Mouse (Mus musculus) urinary bladder, adult 18-20 months (tissue): ENCODE data around the gene Sgsm2.

Experiments
- DNase-seq, 2 experiments: peaks; one replicate each; pipeline ENCODE4 v3.0.0; 2022; ENCODE audit warnings: low spot score in 2 of 2, mixed read lengths in 2 of 2

Gene Sgsm2

GRCm38 (mm10) chr11:74881979-74882378 lies 14.9 kb downstream of the Sgsm2 start:
- no peak for DNase-seq

GRCm38 (mm10) chr11:74880999-74881398 lies 15.9 kb downstream of the Sgsm2 start:
- DNase-seq, result no peak

GRCm38 (mm10) chr11:74876801-74877200 lies 20.1 kb downstream of the Sgsm2 start:
- no peak for DNase-seq

- DNase-seq, result peak in 1 of 2 experiments; percentile 35
These were observed 22.2 kb downstream of the Sgsm2 start for GRCm38 (mm10) chr11:74874630-74875029.

- peak; percentile 55 to 75 for DNase-seq
These were observed 25.8 kb downstream of the Sgsm2 start for GRCm38 (mm10) chr11:74870991-74871622.

- no peak for DNase-seq
These were observed 26.3 kb downstream of the Sgsm2 start for GRCm38 (mm10) chr11:74870544-74870943.

GRCm38 (mm10) chr11:74869603-74870002 lies 27.3 kb downstream of the Sgsm2 start:
- no peak for DNase-seq

- DNase-seq, result no peak
These were observed 28.7 kb downstream of the Sgsm2 start for GRCm38 (mm10) chr11:74868046-74868760.

- no peak for DNase-seq
These were observed 29.7 kb downstream of the Sgsm2 start for GRCm38 (mm10) chr11:74867181-74867580.

GRCm38 (mm10) chr11:74866640-74867039 lies 30.2 kb downstream of the Sgsm2 start:
- peak in 1 of 2 experiments; percentile 83 for DNase-seq

- DNase-seq, result no peak
These were observed 31.6 kb downstream of the Sgsm2 start for GRCm38 (mm10) chr11:74865252-74865651.

- DNase-seq, result no peak
These were observed 32.4 kb downstream of the Sgsm2 start for GRCm38 (mm10) chr11:74864421-74864820.

- DNase-seq, result no peak
These were observed 33.4 kb downstream of the Sgsm2 start for GRCm38 (mm10) chr11:74863471-74863870.

GRCm38 (mm10) chr11:74862129-74862528 lies 34.7 kb downstream of the Sgsm2 start:
- DNase-seq, result no peak

GRCm38 (mm10) chr11:74857756-74858155 lies 39.1 kb downstream of the Sgsm2 start:
- DNase-seq, result no peak

- DNase-seq, result no peak
These were observed 45.7 kb downstream of the Sgsm2 start for GRCm38 (mm10) chr11:74850998-74851661.

- DNase-seq, result peak in 1 of 2 experiments; percentile 53
These were observed 48.8 kb downstream of the Sgsm2 start for GRCm38 (mm10) chr11:74847919-74848521.

- no peak for DNase-seq
These were observed 51.1 kb downstream of the Sgsm2 start for GRCm38 (mm10) chr11:74845784-74846183.

- DNase-seq, result no peak
These were observed 53.1 kb downstream of the Sgsm2 start for GRCm38 (mm10) chr11:74843761-74844160.

GRCm38 (mm10) chr11:74843435-74843714 lies 53.5 kb downstream of the Sgsm2 start:
- DNase-seq, result no peak

GRCm38 (mm10) chr11:74842656-74843434 lies 54.0 kb downstream of the Sgsm2 start:
- DNase-seq, result no peak

- no peak for DNase-seq
These were observed 54.8 kb downstream of the Sgsm2 start for GRCm38 (mm10) chr11:74842045-74842444.
